Mouse (Mus musculus): ENCODE measurements around the gene Dnaic2. TPM values are rescaled to one million over a fixed set of nuclear protein-coding genes. Genes with fewer than 3 reads are reported as not detected.

The Dnaic2 gene
- total and polyA plus RNA-seq, 3 experiments, result not detected

DNA sequence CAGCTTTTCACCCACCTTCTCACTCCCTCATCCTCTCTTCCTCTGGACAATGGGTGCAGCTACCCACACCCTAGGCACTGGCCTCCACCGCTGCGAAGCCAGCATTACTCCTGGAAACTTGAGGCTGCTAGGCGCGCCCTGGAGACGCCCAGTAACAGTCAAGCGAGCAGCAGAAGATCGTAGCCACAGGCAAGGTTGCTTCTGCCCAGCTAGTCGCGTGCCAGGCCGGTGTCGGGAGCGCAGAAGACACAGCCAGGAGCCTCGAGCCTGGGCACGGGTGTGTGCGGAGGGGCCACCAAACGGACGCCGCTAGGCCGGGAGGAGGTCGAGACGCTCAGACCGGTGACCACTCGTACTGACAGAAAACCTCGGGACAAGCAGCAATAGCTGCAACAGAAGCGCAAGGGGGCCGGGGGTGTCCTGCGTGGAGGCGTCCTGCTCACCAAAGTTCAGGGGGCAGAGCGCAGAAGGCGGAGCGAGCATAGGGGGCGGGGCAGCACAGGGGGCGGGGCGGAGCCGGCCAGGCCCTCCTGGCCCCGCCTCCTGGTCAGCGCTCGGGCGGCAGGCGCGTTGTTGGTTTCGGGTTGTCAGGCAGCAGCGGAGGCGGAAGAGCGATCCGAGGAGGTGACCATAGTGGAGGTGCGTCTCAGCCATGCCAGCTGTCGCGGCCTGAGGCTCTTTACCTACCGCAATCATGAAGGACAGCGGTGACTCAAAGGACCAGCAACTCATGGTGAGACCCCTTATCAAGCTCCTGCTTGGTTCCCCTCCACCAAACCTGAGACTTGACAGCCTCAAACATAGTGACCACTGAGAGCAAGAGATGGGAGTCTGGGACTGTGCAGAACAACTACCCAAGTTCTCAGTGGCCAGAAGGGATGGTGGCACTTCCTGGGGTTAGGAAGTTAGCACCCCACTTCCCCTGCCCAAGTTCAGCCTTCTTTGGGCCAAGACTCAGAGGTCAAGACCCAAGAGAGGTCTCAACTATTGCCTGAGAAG is 37.9 kb downstream of the Dnaic2 start, which contains the start of gene Kif19a:
TSS of gene Kif19a (plus strand) at position 569 of the 999 bp plus-strand sequence.
- DNase-seq (ENCODE audit: low spot score), result no peak
- no peak for TF ChIP-seq CTCF (IDR thresholded peaks at IDR 0.05; ENCODE audit: low read depth, low read length)
- TF ChIP-seq POLR2AphosphoS5 (IDR thresholded peaks at IDR 0.05; ENCODE audit: insufficient replicate concordance, low read depth, low read length), result no peak
- TF ChIP-seq GATA2 (IDR thresholded peaks at IDR 0.05; ENCODE audit: borderline replicate concordance, low read depth, low read length), result no peak
- no peak for TF ChIP-seq GATA1 (IDR thresholded peaks at IDR 0.05; ENCODE audit: borderline replicate concordance, low read length)
- no peak for TF ChIP-seq TAL1 (conservative IDR thresholded peaks at IDR 0.05; ENCODE audit: low read depth, low read length)
- H3K27me3 ChIP-seq (ENCODE audit: insufficient read depth, low read length), result no peaks in the 10 kb centered on the region

DNA sequence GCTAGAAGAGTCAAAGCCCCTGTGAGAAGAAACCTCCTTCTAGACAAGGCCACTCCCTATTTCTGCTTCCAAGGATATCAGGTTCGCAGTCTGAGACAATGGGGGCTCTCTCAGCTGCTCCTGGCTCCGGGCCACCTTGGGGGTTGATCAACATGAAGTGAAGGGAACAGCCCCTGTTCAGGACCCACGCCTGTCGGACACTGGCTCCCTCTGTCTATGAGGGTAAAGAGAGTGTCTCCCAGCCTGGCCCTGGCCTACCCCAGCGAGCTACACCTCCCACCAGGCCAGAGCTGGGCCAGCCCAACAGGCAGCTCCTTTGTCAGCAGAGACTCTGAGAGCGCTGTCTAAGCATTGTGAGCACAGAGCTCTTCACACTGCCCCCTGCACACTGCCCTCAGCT is 42.7 kb downstream of the Dnaic2 start:
- peaks cover 84% of the 10 kb centered on the region for H3K9me3 ChIP-seq (replicated peaks)
- TF ChIP-seq GATA1 (IDR thresholded peaks at IDR 0.05; ENCODE audit: borderline replicate concordance, low read length), result no peak
- no peak for TF ChIP-seq TAL1 (conservative IDR thresholded peaks at IDR 0.05; ENCODE audit: low read depth, low read length)
- no peak for TF ChIP-seq GATA2 (IDR thresholded peaks at IDR 0.05; ENCODE audit: borderline replicate concordance, low read depth, low read length)
- H3K36me3 ChIP-seq (replicated peaks), result no peaks in the 10 kb centered on the region
- no peak for DNase-seq (ENCODE audit: low spot score)
- no peaks in the 10 kb centered on the region for H3K4me1 ChIP-seq (ENCODE audit: insufficient read depth, low read depth, low read length)
- ATAC-seq (ENCODE audit: extremely low read depth, insufficient number of reproducible peaks, low FRiP score, poor library complexity, severe bottlenecking), result no peak
- H3K27me3 ChIP-seq (ENCODE audit: insufficient read depth, low read length), result no peaks in the 10 kb centered on the region
- H3K4me3 ChIP-seq (ENCODE audit: low read depth, low read length), result no peak overlapping the region

More for the DNA sequence above, 37.9 kb downstream of the Dnaic2 start, which contains the start of gene Kif19a:
- H3K36me3 ChIP-seq (replicated peaks), result no peaks in the 10 kb centered on the region
- H3K4me1 ChIP-seq (ENCODE audit: insufficient read depth, low read depth, low read length), result no peaks in the 10 kb centered on the region
- H3K9me3 ChIP-seq (replicated peaks), result peaks cover 63% of the 10 kb centered on the region
- ATAC-seq (ENCODE audit: extremely low read depth, insufficient number of reproducible peaks, low FRiP score, poor library complexity, severe bottlenecking), result no peak
- H3K4me3 ChIP-seq (ENCODE audit: low read depth, low read length), result no peak within 1 kb of the TSS; the same call in 1 of the 2 replicates

DNA sequence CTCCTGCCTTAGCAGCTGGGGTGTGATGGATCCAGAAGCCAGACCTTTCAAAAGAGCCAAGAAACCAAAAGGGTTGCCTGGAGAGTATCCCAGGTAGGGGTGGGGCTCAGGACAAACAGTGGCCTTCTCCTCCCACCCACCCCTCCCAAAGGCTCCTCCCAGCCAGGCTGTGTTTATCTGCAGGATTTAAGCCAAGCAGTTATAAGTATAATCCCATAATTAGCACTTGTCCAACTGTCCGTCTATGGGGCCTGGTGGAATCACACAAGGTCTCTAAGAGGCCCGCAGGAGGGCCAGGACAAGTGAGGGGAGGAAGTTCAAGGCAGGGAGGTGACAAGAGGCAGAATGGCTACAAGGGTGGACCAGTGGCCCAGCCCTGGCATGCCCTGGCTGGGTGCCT is 44.7 kb downstream of the Dnaic2 start:
- TF ChIP-seq TAL1 (conservative IDR thresholded peaks at IDR 0.05; ENCODE audit: low read depth, low read length), result no peak
- no peaks in the 10 kb centered on the region for H3K36me3 ChIP-seq (replicated peaks)
- ATAC-seq (ENCODE audit: extremely low read depth, insufficient number of reproducible peaks, low FRiP score, poor library complexity, severe bottlenecking) (no peak), DNase-seq (ENCODE audit: low spot score) (no peak)
- no peak overlapping the region for H3K4me3 ChIP-seq (ENCODE audit: low read depth, low read length)
- H3K4me1 ChIP-seq (ENCODE audit: insufficient read depth, low read depth, low read length), result no peaks in the 10 kb centered on the region
- H3K27me3 ChIP-seq (ENCODE audit: insufficient read depth, low read length), result no peaks in the 10 kb centered on the region
- H3K9me3 ChIP-seq (replicated peaks), result peaks cover 84% of the 10 kb centered on the region

DNA sequence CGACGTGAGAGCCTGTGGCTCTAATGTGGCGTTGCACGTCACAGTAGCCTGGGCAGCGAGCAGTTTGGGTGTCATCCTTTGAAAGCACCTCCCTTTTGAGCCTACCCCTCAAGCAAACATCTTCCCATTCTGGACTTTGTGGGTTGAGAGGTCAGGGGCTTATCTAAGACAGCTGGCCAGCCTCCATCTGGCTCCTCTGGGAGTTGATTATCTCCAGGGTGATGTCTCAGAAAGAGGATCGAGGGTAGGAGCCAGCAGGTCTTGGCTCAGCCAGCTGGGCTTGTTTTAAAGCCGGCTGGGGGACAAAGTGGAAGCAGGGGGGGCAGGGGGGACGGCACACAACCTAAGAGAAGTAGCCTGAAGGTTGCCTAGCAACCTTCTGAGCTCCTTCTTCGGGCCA is 52.9 kb downstream of the Dnaic2 start:
- DNase-seq (ENCODE audit: low spot score), result no peak
- Histone ChIP-seq H3K4me1 (ENCODE audit: insufficient read depth, low read depth, low read length) (no peaks in the 10 kb centered on the region), H3K9me3 (replicated peaks) (peaks cover 96% of the 10 kb centered on the region), H3K4me3 (ENCODE audit: low read depth, low read length) (no peak overlapping the region), H3K36me3 (replicated peaks) (no peaks in the 10 kb centered on the region), H3K27me3 (ENCODE audit: insufficient read depth, low read length) (no peaks in the 10 kb centered on the region)
- ATAC-seq (ENCODE audit: extremely low read depth, insufficient number of reproducible peaks, low FRiP score, poor library complexity, severe bottlenecking), result no peak
- TF ChIP-seq GATA1 (IDR thresholded peaks at IDR 0.05; ENCODE audit: borderline replicate concordance, low read length) (no peak), POLR2AphosphoS5 (IDR thresholded peaks at IDR 0.05; ENCODE audit: insufficient replicate concordance, low read depth, low read length) (no peak), CTCF (IDR thresholded peaks at IDR 0.05; ENCODE audit: low read depth, low read length) (no peak), TAL1 (conservative IDR thresholded peaks at IDR 0.05; ENCODE audit: low read depth, low read length) (no peak), GATA2 (IDR thresholded peaks at IDR 0.05; ENCODE audit: borderline replicate concordance, low read depth, low read length) (no peak)

DNA sequence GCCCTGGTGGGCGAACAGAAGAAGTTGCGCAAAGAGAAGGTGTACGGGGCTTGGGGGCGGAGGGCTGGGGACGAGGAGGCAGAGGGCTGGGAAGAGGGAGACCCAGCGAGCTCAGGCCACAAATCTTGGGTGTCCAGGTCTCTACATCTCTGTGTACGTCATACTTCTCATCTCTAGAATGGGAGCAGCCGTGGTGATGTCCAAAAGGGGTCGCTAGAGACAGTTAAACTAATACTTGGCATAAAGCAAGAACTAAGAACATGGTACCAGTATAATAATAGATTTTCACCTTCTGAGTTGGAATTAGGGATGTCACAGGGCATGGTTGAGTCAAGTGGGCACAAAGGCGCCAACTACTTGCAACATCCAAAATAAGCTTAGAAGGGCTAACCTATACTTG is 58.7 kb downstream of the Dnaic2 start:
- Histone ChIP-seq H3K27me3 (ENCODE audit: insufficient read depth, low read length) (no peaks in the 10 kb centered on the region), H3K9me3 (replicated peaks) (peaks cover 95% of the 10 kb centered on the region), H3K4me3 (ENCODE audit: low read depth, low read length) (no peak overlapping the region), H3K4me1 (ENCODE audit: insufficient read depth, low read depth, low read length) (no peaks in the 10 kb centered on the region), H3K36me3 (replicated peaks) (no peaks in the 10 kb centered on the region)
- DNase-seq (ENCODE audit: low spot score), result no peak
- TF ChIP-seq TAL1 (conservative IDR thresholded peaks at IDR 0.05; ENCODE audit: low read depth, low read length) (no peak), POLR2AphosphoS5 (IDR thresholded peaks at IDR 0.05; ENCODE audit: insufficient replicate concordance, low read depth, low read length) (no peak), CTCF (IDR thresholded peaks at IDR 0.05; ENCODE audit: low read depth, low read length) (no peak), GATA1 (IDR thresholded peaks at IDR 0.05; ENCODE audit: borderline replicate concordance, low read length) (no peak), GATA2 (IDR thresholded peaks at IDR 0.05; ENCODE audit: borderline replicate concordance, low read depth, low read length) (no peak)
- ATAC-seq (ENCODE audit: extremely low read depth, insufficient number of reproducible peaks, low FRiP score, poor library complexity, severe bottlenecking), result no peak

DNA sequence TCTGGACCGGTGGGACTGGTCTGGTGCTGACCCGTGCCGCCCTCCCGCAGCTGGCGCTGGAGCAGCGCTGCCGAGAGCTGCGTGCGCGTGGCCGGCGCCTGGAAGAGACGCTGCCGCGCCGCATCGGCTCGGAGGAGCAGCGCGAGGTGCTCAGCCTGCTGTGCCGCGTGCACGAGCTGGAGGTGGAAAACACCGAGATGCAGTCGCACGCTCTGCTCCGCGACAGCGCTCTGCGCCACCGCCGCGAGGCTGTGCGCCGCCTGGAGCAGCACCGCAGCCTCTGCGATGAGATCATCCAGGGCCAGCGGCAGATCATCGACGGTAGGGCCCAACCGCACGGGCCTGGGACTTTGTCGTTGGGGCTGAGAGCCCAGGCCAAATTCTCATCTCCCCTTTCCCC is 59.1 kb downstream of the Dnaic2 start:
- no peak for ATAC-seq (ENCODE audit: extremely low read depth, insufficient number of reproducible peaks, low FRiP score, poor library complexity, severe bottlenecking)
- no peaks in the 10 kb centered on the region for H3K27me3 ChIP-seq (ENCODE audit: insufficient read depth, low read length)

More for the DNA sequence above, 59.1 kb downstream of the Dnaic2 start:
- no peaks in the 10 kb centered on the region for H3K4me1 ChIP-seq (ENCODE audit: insufficient read depth, low read depth, low read length)
- no peak for DNase-seq (ENCODE audit: low spot score)
- peaks cover 95% of the 10 kb centered on the region for H3K9me3 ChIP-seq (replicated peaks)
- no peaks in the 10 kb centered on the region for H3K36me3 ChIP-seq (replicated peaks)
- H3K4me3 ChIP-seq (ENCODE audit: low read depth, low read length), result peak overlapping the region; percentile 1; the same call in 1 of the 2 replicates
- TF ChIP-seq TAL1 (conservative IDR thresholded peaks at IDR 0.05; ENCODE audit: low read depth, low read length) (no peak), POLR2AphosphoS5 (IDR thresholded peaks at IDR 0.05; ENCODE audit: insufficient replicate concordance, low read depth, low read length) (no peak), GATA2 (IDR thresholded peaks at IDR 0.05; ENCODE audit: borderline replicate concordance, low read depth, low read length) (no peak), CTCF (IDR thresholded peaks at IDR 0.05; ENCODE audit: low read depth, low read length) (no peak), GATA1 (IDR thresholded peaks at IDR 0.05; ENCODE audit: borderline replicate concordance, low read length) (no peak)
